Mouse (Mus musculus) ovary, adult 10 weeks (tissue): ENCODE results near the gene Dimt1. TPM values are rescaled to one million over a fixed set of nuclear protein-coding genes. Genes with fewer than 3 reads are reported as not detected.

Experiments
- polyA plus RNA-seq: library from polyadenylated mRNA; stranded (reverse); fragments of 350-450 nt; fragmentation: Illumina TruSeq; extraction: RNeasy Lipid Tissue Mini Kit (QIAGEN cat#74804); gene quantifications from one replicate; pipeline ENCODE4 v1.2.3, GENCODE M21; 2014

The Dimt1 gene
- 23.8 TPM for polyA plus RNA-seq

GRCm38 (mm10) chr13:106946594-106947540, at the start of gene Dimt1:
Gene Dimt1 (plus strand): TSS chr13:106947127.

GRCm38 (mm10) chr13:106936256-106937137, 10.4 kb upstream of the Dimt1 start, which contains the start of gene Ipo11:
Gene Ipo11 (minus strand): TSS chr13:106936958.

Other genes with a start within 250 kb of the Dimt1 start
- 122 TPM for gene Ipo11, start 10.2 kb upstream of the Dimt1 start, polyA plus RNA-seq
- gene Kif2a, start 75.0 kb downstream of the Dimt1 start, polyA plus RNA-seq, result 90.3 TPM